Mouse (Mus musculus): ENCODE data around the gene Cox8b.

- no peak for TF ChIP-seq MAFK (IDR thresholded peaks at IDR 0.05; ENCODE audit: insufficient read depth, low read depth, low read length)
- TF ChIP-seq CHD2 (IDR thresholded peaks at IDR 0.05; ENCODE audit: low read depth, low read length) = no peak
- TF ChIP-seq HCFC1 (IDR thresholded peaks at IDR 0.05; ENCODE audit: borderline replicate concordance, insufficient read depth, low read length) = no peak
Measured at GRCm38 (mm10) chr7:140912846-140913482, 12.7 kb upstream of the Cox8b start.

Data from ES-E14 (cell line).